Mouse (Mus musculus): ENCODE measurements around the gene Nbl1. TPM values are rescaled to one million over a fixed set of nuclear protein-coding genes. Genes with fewer than 3 reads are reported as not detected.

Gene Nbl1
- total RNA-seq, 1 experiment from 2014 or later: not detected

- no peak for ATAC-seq (ENCODE audit: extremely low read depth, insufficient number of reproducible peaks, low FRiP score, poor library complexity, severe bottlenecking)
These were observed 12.7 kb upstream of the Nbl1 start for GRCm38 (mm10) chr4:139105453-139105852.

GRCm38 (mm10) chr4:139101546-139101945 lies 8.8 kb upstream of the Nbl1 start:
- ATAC-seq (ENCODE audit: extremely low read depth, insufficient number of reproducible peaks, low FRiP score, poor library complexity, severe bottlenecking): no peak

GRCm38 (mm10) chr4:139100326-139100725 lies 7.5 kb upstream of the Nbl1 start:
- no peak for ATAC-seq (ENCODE audit: extremely low read depth, insufficient number of reproducible peaks, low FRiP score, poor library complexity, severe bottlenecking)

GRCm38 (mm10) chr4:139096201-139096600 lies 3.4 kb upstream of the Nbl1 start:
- no peak for ATAC-seq (ENCODE audit: extremely low read depth, insufficient number of reproducible peaks, low FRiP score, poor library complexity, severe bottlenecking)

- no peak for ATAC-seq (ENCODE audit: extremely low read depth, insufficient number of reproducible peaks, low FRiP score, poor library complexity, severe bottlenecking)
These were observed 2.6 kb upstream of the Nbl1 start for GRCm38 (mm10) chr4:139095406-139095805.

- ATAC-seq (ENCODE audit: extremely low read depth, insufficient number of reproducible peaks, low FRiP score, poor library complexity, severe bottlenecking): no peak
These were observed 370 bp upstream of the Nbl1 start for GRCm38 (mm10) chr4:139093196-139093530.

- no peak for ATAC-seq (ENCODE audit: extremely low read depth, insufficient number of reproducible peaks, low FRiP score, poor library complexity, severe bottlenecking)
These were observed 1.1 kb downstream of the Nbl1 start for GRCm38 (mm10) chr4:139091478-139092355.

GRCm38 (mm10) chr4:139091066-139091465 lies 1.7 kb downstream of the Nbl1 start:
- ATAC-seq (ENCODE audit: extremely low read depth, insufficient number of reproducible peaks, low FRiP score, poor library complexity, severe bottlenecking): no peak

GRCm38 (mm10) chr4:139090303-139090940 lies 2.4 kb downstream of the Nbl1 start:
- no peak for ATAC-seq (ENCODE audit: extremely low read depth, insufficient number of reproducible peaks, low FRiP score, poor library complexity, severe bottlenecking)

- ATAC-seq (ENCODE audit: extremely low read depth, insufficient number of reproducible peaks, low FRiP score, poor library complexity, severe bottlenecking): no peak
These were observed 3.7 kb downstream of the Nbl1 start for GRCm38 (mm10) chr4:139088982-139089671.

- no peak for ATAC-seq (ENCODE audit: extremely low read depth, insufficient number of reproducible peaks, low FRiP score, poor library complexity, severe bottlenecking)
These were observed 5.8 kb downstream of the Nbl1 start for GRCm38 (mm10) chr4:139086984-139087383.

GRCm38 (mm10) chr4:139086037-139086436 lies 6.8 kb downstream of the Nbl1 start:
- no peak for ATAC-seq (ENCODE audit: extremely low read depth, insufficient number of reproducible peaks, low FRiP score, poor library complexity, severe bottlenecking)

- no peak for ATAC-seq (ENCODE audit: extremely low read depth, insufficient number of reproducible peaks, low FRiP score, poor library complexity, severe bottlenecking)
These were observed 7.5 kb downstream of the Nbl1 start for GRCm38 (mm10) chr4:139085337-139085736.

GRCm38 (mm10) chr4:139082790-139083564 lies 9.8 kb downstream of the Nbl1 start:
- ATAC-seq (ENCODE audit: extremely low read depth, insufficient number of reproducible peaks, low FRiP score, poor library complexity, severe bottlenecking): no peak

- ATAC-seq (ENCODE audit: extremely low read depth, insufficient number of reproducible peaks, low FRiP score, poor library complexity, severe bottlenecking): no peak
These were observed 11.4 kb downstream of the Nbl1 start for GRCm38 (mm10) chr4:139081270-139081931.

- no peak for ATAC-seq (ENCODE audit: extremely low read depth, insufficient number of reproducible peaks, low FRiP score, poor library complexity, severe bottlenecking)
These were observed 12.5 kb downstream of the Nbl1 start for GRCm38 (mm10) chr4:139080259-139080658.

- ATAC-seq (ENCODE audit: extremely low read depth, insufficient number of reproducible peaks, low FRiP score, poor library complexity, severe bottlenecking): no peak
These were observed 13.4 kb downstream of the Nbl1 start for GRCm38 (mm10) chr4:139079439-139079838.

GRCm38 (mm10) chr4:139078726-139079125 lies 14.1 kb downstream of the Nbl1 start:
- ATAC-seq (ENCODE audit: extremely low read depth, insufficient number of reproducible peaks, low FRiP score, poor library complexity, severe bottlenecking): no peak

GRCm38 (mm10) chr4:139078313-139078712 lies 14.5 kb downstream of the Nbl1 start:
- ATAC-seq (ENCODE audit: extremely low read depth, insufficient number of reproducible peaks, low FRiP score, poor library complexity, severe bottlenecking): no peak

All from neutrophil, adult 5-6 weeks (primary cell).